Mouse (Mus musculus): ENCODE results near the gene Esrrg.

Esrrg gene

GRCm38 (mm10) chr1:188101832-188102231 is 493.2 kb downstream of the Esrrg start:
- DNase-seq, result no peak

GRCm38 (mm10) chr1:188103179-188103578 is 494.6 kb downstream of the Esrrg start:
- no peak for DNase-seq

GRCm38 (mm10) chr1:188105516-188105915 is 496.9 kb downstream of the Esrrg start:
- DNase-seq, result no peak

GRCm38 (mm10) chr1:188107946-188108345 is 499.4 kb downstream of the Esrrg start:
- no peak for DNase-seq

- DNase-seq, result no peak
These were observed 503.0 kb downstream of the Esrrg start for GRCm38 (mm10) chr1:188111552-188111951.

- no peak for DNase-seq
These were observed 504.6 kb downstream of the Esrrg start for GRCm38 (mm10) chr1:188113240-188113639.

- no peak for DNase-seq
These were observed 509.5 kb downstream of the Esrrg start for GRCm38 (mm10) chr1:188118125-188118524.

GRCm38 (mm10) chr1:188119806-188120205 is 511.2 kb downstream of the Esrrg start:
- no peak for DNase-seq

GRCm38 (mm10) chr1:188125521-188126021 is 517.0 kb downstream of the Esrrg start:
- no peak for DNase-seq

- DNase-seq, result no peak
These were observed 527.5 kb downstream of the Esrrg start for GRCm38 (mm10) chr1:188136126-188136525.

GRCm38 (mm10) chr1:188139473-188139872 is 530.9 kb downstream of the Esrrg start:
- no peak for DNase-seq

- no peak for DNase-seq
These were observed 531.6 kb downstream of the Esrrg start for GRCm38 (mm10) chr1:188140221-188140620.

- no peak for DNase-seq
These were observed 539.0 kb downstream of the Esrrg start for GRCm38 (mm10) chr1:188147381-188148156.

- no peak for DNase-seq
These were observed 542.5 kb downstream of the Esrrg start for GRCm38 (mm10) chr1:188151066-188151465.

- no peak for DNase-seq
These were observed 543.4 kb downstream of the Esrrg start for GRCm38 (mm10) chr1:188152011-188152410.

GRCm38 (mm10) chr1:188153665-188154064 is 545.1 kb downstream of the Esrrg start:
- DNase-seq, result no peak

- DNase-seq, result no peak
These were observed 546.0 kb downstream of the Esrrg start for GRCm38 (mm10) chr1:188154466-188155110.

- no peak for DNase-seq
These were observed 546.7 kb downstream of the Esrrg start for GRCm38 (mm10) chr1:188155135-188155779.

- DNase-seq, result no peak
These were observed 547.9 kb downstream of the Esrrg start for GRCm38 (mm10) chr1:188156520-188156919.

GRCm38 (mm10) chr1:188157237-188157955 is 548.8 kb downstream of the Esrrg start:
- DNase-seq, result no peak

- DNase-seq, result no peak
These were observed 550.1 kb downstream of the Esrrg start for GRCm38 (mm10) chr1:188158675-188159074.

- DNase-seq, result no peak
These were observed 550.5 kb downstream of the Esrrg start for GRCm38 (mm10) chr1:188159108-188159507.

- DNase-seq, result no peak
These were observed 554.5 kb downstream of the Esrrg start for GRCm38 (mm10) chr1:188163058-188163457.

Data from cerebellum, adult 11 months (tissue).